In the genomic region with DNA sequence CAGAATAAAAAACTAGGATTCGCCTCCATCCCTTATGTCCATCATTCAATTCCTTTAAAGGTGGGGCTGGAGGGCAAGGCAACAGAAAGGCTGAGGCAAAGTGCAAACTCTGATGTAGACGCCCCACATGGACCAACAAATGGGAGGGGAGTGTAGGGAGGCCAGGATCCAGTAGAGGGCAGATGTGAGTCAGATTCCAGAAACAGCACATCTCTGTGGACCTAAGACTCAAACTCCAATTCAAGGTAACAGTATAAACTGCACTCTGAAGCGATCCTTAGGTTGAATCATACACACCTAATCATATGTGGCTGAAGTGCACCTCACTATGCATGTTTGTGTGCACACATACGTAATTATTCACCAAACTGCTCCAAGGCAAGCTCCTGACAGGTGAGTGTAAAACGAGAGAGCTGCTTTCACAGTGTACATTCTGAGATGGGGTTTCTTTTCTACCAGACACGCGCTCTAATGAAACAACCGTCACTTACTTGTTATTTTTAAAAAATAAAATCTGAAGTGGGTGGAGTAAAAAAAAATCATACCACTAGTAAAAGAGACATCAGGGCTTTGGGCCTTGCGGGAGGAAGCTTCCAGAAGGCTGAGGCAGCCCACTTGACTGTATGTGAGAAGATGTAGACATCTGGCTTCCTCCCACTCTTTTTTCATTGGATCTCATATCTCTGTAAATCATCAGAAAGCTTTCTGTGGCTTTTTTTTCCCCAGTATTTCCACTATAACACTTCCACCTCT, we compare ENCODE assay signal across 9 mouse cellular contexts.
A peak's percentile ranks its signal among the peaks of the same experiment; 100 is the strongest.
DNase-seq lines count a peak whose midpoint lies in the region; ATAC-seq and TF ChIP-seq lines count a peak whose summit lies in the region.
"Had no signal": no experiment of that assay in that cellular context is flagged by ENCODE, and none has a peak within 500 bp of the region (broad histone marks: within the 10 kb centered on the region; RNA-seq: fewer than 3 reads in every experiment).

No protein-coding gene starts in this region.

- WGBS in liver, embryonic 16.5 days (ENCODE audit: insufficient replicate concordance), result 52% methylated on average over 9 of the region's 9 CpGs

- no peak overlapping the region for H3K27ac ChIP-seq in liver, embryonic 16.5 days (ENCODE audit: low read length)
- H3K27ac ChIP-seq: limb, embryonic 13.5 days had no signal

- no peak overlapping the region for H3K9ac ChIP-seq in liver, embryonic 16.5 days (ENCODE audit: low read depth, low read length)
- H3K9ac ChIP-seq: limb, embryonic 13.5 days had no signal

- H3K27me3 ChIP-seq in G1E (ENCODE audit: insufficient read depth, low read length), result peaks cover 16% of the 10 kb centered on the region
- no peaks in the 10 kb centered on the region; the same call in 1 of the 2 replicates for H3K27me3 ChIP-seq in liver, embryonic 16.5 days (ENCODE audit: control insufficient read depth, insufficient read depth, low read depth, low read length)

- peak; percentile 43 for DNase-seq in gastrocnemius, adult 18-20 months (ENCODE audit: low spot score)
- no peak for DNase-seq in gastrocnemius, postnatal 25 days
- DNase-seq in G1E (ENCODE audit: low spot score), result peak; percentile 43
- peak; percentile 58 to 61 for DNase-seq in cerebellum, adult 18-20 months
- peak; percentile 78 for DNase-seq in kidney, postnatal 10 days
- DNase-seq in right cerebral cortex, adult 2 months (ENCODE audit: low spot score in 2 of 2), result peak; percentile 77 to 83

- H3K4me3 ChIP-seq in G1E (ENCODE audit: low read depth, low read length), result no peak overlapping the region
- no peak overlapping the region for H3K4me3 ChIP-seq in liver, embryonic 16.5 days (ENCODE audit: low read depth, low read length)
- H3K4me3 ChIP-seq: limb, embryonic 13.5 days had no signal

- H3K4me2 ChIP-seq in liver, embryonic 16.5 days (ENCODE audit: low read depth, low read length), result no peak overlapping the region
- H3K4me2 ChIP-seq: limb, embryonic 13.5 days had no signal

- H3K4me1 ChIP-seq in G1E (ENCODE audit: insufficient read depth, low read depth, low read length), result peaks cover 47% of the 10 kb centered on the region
- H3K4me1 ChIP-seq in liver, embryonic 16.5 days (ENCODE audit: control insufficient read depth, low read depth, low read length), result peaks cover 4% of the 10 kb centered on the region

- no peaks in the 10 kb centered on the region for H3K9me3 ChIP-seq in G1E (replicated peaks)
- no peaks in the 10 kb centered on the region for H3K9me3 ChIP-seq in liver, embryonic 16.5 days (replicated peaks; ENCODE audit: control insufficient read depth, low read length)
- H3K9me3 ChIP-seq: limb, embryonic 13.5 days had no signal

- peak; percentile 66; the same call in 1 of the 2 replicates for ATAC-seq in G1E (ENCODE audit: extremely low read depth, insufficient number of reproducible peaks, low FRiP score, poor library complexity, severe bottlenecking)
- peak; percentile 79 for ATAC-seq in frontal cortex, adult (ENCODE audit: low TSS enrichment)
- peak; percentile 56; the same call in 1 of the 2 replicates for ATAC-seq in liver, embryonic 16.5 days (ENCODE audit: low read depth)

- peak; percentile 89 for TF ChIP-seq CTCF in G1E (IDR thresholded peaks at IDR 0.05; ENCODE audit: low read depth, low read length)

- no peaks in the 10 kb centered on the region for H3K36me3 ChIP-seq in G1E (replicated peaks)
- H3K36me3 ChIP-seq in liver, embryonic 16.5 days (ENCODE audit: control insufficient read depth, insufficient read depth), result no peaks in the 10 kb centered on the region
- H3K36me3 ChIP-seq: limb, embryonic 13.5 days had no signal
